Mouse (Mus musculus) embryonic facial prominence, embryonic 12.5 days (tissue): ENCODE results near the gene Gm13275. TPM values are rescaled to one million over a fixed set of nuclear protein-coding genes. Genes with fewer than 3 reads are reported as not detected.
"Not testable (repeated sequence)": the region's sequence is repeated elsewhere in the genome, so short reads cannot be mapped to it uniquely, and the experiment has no call there.

ENCODE experiments used
- ATAC-seq: fragments of 200-750 bp; cut with Nextera tagmentation; 2 replicates; pipeline ENCODE4 v1.8.0; 2017; ENCODE audit not compliant: insufficient number of reproducible peaks, insufficient read depth, low FRiP score, low TSS enrichment
- H3K27ac ChIP-seq: fragments of 300-500 bp; sonication (generic); 2 replicates; pipeline ENCODE4 v1.5.1; 2016; ENCODE audit warnings: mild to moderate bottlenecking
- H3K27me3 ChIP-seq: fragments of 300-500 bp; sonication (generic); 2 replicates; pipeline ENCODE4 v1.6.1; 2016; ENCODE audit warnings: mild to moderate bottlenecking, moderate library complexity
- H3K36me3 ChIP-seq: fragments of 300-500 bp; sonication (generic); 2 replicates; pipeline ENCODE4 v1.6.1; 2016; ENCODE audit warnings: mild to moderate bottlenecking
- H3K4me1 ChIP-seq: fragments of 300-500 bp; sonication (generic); 2 replicates; pipeline ENCODE4 v1.6.1; 2016
- H3K4me2 ChIP-seq: fragments of 300-500 bp; sonication (generic); replicated peaks from 2 replicates; pipeline ENCODE4 v1.6.1; 2016; ENCODE audit warnings: mild to moderate bottlenecking, moderate library complexity
- H3K4me3 ChIP-seq: fragments of 300-500 bp; sonication (generic); 2 replicates; pipeline ENCODE4 v1.5.1; 2016; ENCODE audit warnings: mild to moderate bottlenecking
- H3K9ac ChIP-seq: fragments of 300-500 bp; sonication (generic); 2 replicates; pipeline ENCODE4 v1.6.1; 2016; ENCODE audit warnings: mild to moderate bottlenecking, moderate library complexity
- H3K9me3 ChIP-seq: fragments of 300-500 bp; sonication (generic); 2 replicates; pipeline ENCODE4 v1.6.1; 2016; ENCODE audit warnings: mild to moderate bottlenecking, moderate library complexity
- WGBS: fragments of 180-500 bp; shearing (Covaris S2); methylation state at CpG from one replicate; pipeline ENCODE4 v1.1.7; 2016; 5-methylcytosine and 5-hydroxymethylcytosine counted together
- polyA plus RNA-seq: library from polyadenylated mRNA; unstranded; fragments of >200 nt; fragmentation: Nextera tagmentation; extraction: Ambion mirVana; gene quantifications from 2 replicates; pipeline ENCODE4 v1.2.1, GENCODE M21; 2016

The Gm13275 gene
- polyA plus RNA-seq, 1 experiment from 2014 or later: not detected

DNA sequence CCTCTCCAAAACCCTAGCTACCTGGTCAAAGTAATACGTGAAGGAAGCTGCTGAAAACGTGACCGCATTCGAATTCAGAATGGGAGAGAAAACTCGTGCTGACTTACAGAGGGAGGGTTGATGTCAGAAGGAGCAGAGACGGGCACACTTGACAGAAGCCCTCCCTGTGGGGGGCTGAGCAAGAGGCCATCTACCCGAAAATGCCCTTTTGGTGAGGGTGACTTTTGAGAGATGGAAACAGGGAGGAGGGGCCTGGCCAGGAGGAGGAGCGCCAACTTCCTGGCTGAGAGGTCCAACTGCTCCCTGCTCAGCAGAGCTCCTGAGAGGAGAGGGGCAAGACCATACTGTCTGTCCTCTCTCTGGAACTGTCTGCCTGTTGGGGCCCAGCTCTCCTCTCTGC is 10.9 kb downstream of the Gm13275 start, which contains the start of gene Gm13288:
Gm13288 (plus strand) TSS at position 301 of the 400 bp plus-strand sequence.
- Histone ChIP-seq H3K4me2 (peak within 1 kb of the TSS; percentile 32; the same call in 1 of the 2 replicates), H3K4me3 (0 out of 2 replicates have a peak within 1 kb of the TSS, but pooled peaks have one; percentile 22)
- not testable (repeated sequence) for H3K27ac ChIP-seq, H3K9ac ChIP-seq, ATAC-seq, H3K4me1 ChIP-seq, H3K27me3 ChIP-seq, H3K36me3 ChIP-seq, H3K9me3 ChIP-seq
- WGBS: no CpG with 5 or more reads among the region's 8 CpGs

GRCm38 (mm10) chr4:88805761-88806160 is 11.5 kb downstream of the Gm13275 start:
- H3K9me3 ChIP-seq, H3K4me1 ChIP-seq, H3K27ac ChIP-seq, H3K27me3 ChIP-seq, H3K36me3 ChIP-seq, H3K9ac ChIP-seq, ATAC-seq: not testable (repeated sequence)
- 0 out of 2 replicates have a peak overlapping the region, but pooled peaks have one; percentile 22 for H3K4me3 ChIP-seq
- 0% methylated on average over 14 of the region's 34 CpGs for WGBS
- H3K4me2 ChIP-seq: peak overlapping the region; percentile 32; the same call in 1 of the 2 replicates

DNA sequence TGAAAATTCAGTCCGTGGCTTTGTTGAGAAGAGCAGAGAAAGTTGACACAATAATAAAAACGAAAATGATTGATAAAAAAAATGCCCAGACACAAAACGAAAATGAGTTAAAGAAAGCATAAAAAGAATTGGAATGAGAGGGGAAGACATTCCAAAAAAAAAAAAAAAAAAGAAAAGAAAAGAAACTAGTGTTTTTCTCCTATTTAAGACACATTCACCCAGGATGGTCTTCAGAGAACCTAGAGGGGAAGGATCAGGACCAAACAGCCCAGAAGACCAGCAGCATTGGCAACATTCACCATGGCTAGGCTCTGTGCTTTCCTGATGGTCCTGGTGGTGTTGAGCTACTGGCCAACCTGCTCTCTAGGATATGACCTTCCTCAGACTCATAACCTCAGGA is 21.6 kb downstream of the Gm13275 start, which contains the start of gene Ifna7:
Ifna7 (plus strand) TSS at position 301 of the 400 bp plus-strand sequence.
- H3K4me2 ChIP-seq: no peak within 1 kb of the TSS
- no peak within 1 kb of the TSS for H3K27ac ChIP-seq
- H3K36me3 ChIP-seq: no peaks in the 10 kb centered on the region
- WGBS: 61% methylated on average over 3 of the region's 3 CpGs
- no peak within 1 kb of the TSS for H3K9ac ChIP-seq
- H3K9me3 ChIP-seq: no peaks in the 10 kb centered on the region
- no peak within 1 kb of the TSS for H3K4me3 ChIP-seq
- no peaks in the 10 kb centered on the region for H3K27me3 ChIP-seq
- ATAC-seq: no peak
- no peaks in the 10 kb centered on the region for H3K4me1 ChIP-seq

DNA sequence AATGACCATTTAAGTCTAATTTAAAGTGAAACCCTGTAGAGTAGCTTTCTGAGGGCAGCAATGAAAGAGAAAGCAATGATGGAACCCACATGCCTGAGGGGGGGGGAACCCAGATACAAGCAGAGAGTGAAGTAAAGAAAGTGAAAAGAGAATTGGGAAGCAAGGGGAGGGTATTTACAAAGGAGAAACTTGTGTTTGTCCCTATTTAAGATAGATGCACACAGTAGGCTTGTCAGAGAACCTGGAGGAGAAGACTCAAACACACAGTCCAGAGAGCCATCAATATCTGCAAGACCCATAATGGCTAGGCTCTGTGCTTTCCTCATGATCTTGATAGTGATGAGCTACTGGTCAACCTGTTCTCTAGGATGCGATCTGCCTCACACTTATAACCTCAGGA is 25.4 kb downstream of the Gm13275 start, which contains the start of gene Ifna11:
Ifna11 (plus strand) TSS at position 301 of the 400 bp plus-strand sequence.
- H3K4me2 ChIP-seq: no peak within 1 kb of the TSS
- H3K9me3 ChIP-seq: no peaks in the 10 kb centered on the region
- H3K4me3 ChIP-seq: no peak within 1 kb of the TSS
- H3K27me3 ChIP-seq: no peaks in the 10 kb centered on the region
- ATAC-seq: no peak
- no peak within 1 kb of the TSS for H3K27ac ChIP-seq
- no peak within 1 kb of the TSS for H3K9ac ChIP-seq
- H3K4me1 ChIP-seq: no peaks in the 10 kb centered on the region
- no peaks in the 10 kb centered on the region for H3K36me3 ChIP-seq
- 96% methylated on average over 1 of the region's 1 CpGs for WGBS

- WGBS: 26% methylated on average over 4 of the region's 4 CpGs
- H3K9me3 ChIP-seq: no peaks in the 10 kb centered on the region
- no peak overlapping the region for H3K4me2 ChIP-seq
- H3K36me3 ChIP-seq: no peaks in the 10 kb centered on the region
- no peak overlapping the region for H3K4me3 ChIP-seq
- H3K27ac ChIP-seq: no peak overlapping the region
- H3K27me3 ChIP-seq: no peaks in the 10 kb centered on the region
- no peaks in the 10 kb centered on the region for H3K4me1 ChIP-seq
- no peak for ATAC-seq
- no peak overlapping the region for H3K9ac ChIP-seq
These were observed 28.7 kb downstream of the Gm13275 start for GRCm38 (mm10) chr4:88822995-88823394.

GRCm38 (mm10) chr4:88827116-88827515 is 32.8 kb downstream of the Gm13275 start, which contains the start of gene Ifna6:
TSS of gene Ifna6 (plus strand) at chr4:88827416.
- not testable (repeated sequence) for H3K9ac ChIP-seq, H3K9me3 ChIP-seq, H3K27me3 ChIP-seq, H3K36me3 ChIP-seq, ATAC-seq, H3K27ac ChIP-seq, H3K4me1 ChIP-seq, H3K4me2 ChIP-seq, H3K4me3 ChIP-seq

GRCm38 (mm10) chr4:88830523-88830922 is 36.2 kb downstream of the Gm13275 start:
- H3K36me3 ChIP-seq: no peaks in the 10 kb centered on the region
- no peak for ATAC-seq
- 35% methylated on average over 4 of the region's 4 CpGs for WGBS

DNA sequence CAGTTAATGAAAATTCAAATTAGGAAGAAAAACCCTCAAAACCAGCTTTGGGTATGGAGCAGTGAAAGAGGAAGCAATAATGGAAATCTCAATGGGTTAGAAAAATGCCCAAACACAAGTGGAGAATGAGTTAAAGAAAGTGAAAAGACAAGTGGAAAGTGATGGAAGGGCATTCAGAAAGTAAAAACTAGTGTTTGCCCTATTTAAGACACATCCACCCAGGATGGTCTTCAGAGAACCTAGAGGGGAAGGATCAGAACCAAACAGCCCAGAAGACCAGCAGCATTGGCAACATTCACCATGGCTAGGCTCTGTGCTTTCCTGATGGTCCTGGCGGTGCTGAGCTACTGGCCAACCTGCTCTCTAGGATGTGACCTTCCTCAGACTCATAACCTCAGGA is 40.9 kb downstream of the Gm13275 start, which contains the start of gene Ifna5:
Ifna5 (plus strand) TSS at position 301 of the 400 bp plus-strand sequence.
- H3K4me3 ChIP-seq, H3K36me3 ChIP-seq, H3K9ac ChIP-seq, H3K9me3 ChIP-seq, H3K4me2 ChIP-seq, ATAC-seq, H3K4me1 ChIP-seq, H3K27me3 ChIP-seq, H3K27ac ChIP-seq: not testable (repeated sequence)
- 78% methylated on average over 1 of the region's 1 CpGs for WGBS

More at GRCm38 (mm10) chr4:88830523-88830922, 36.2 kb downstream of the Gm13275 start:
- Histone ChIP-seq H3K4me1 (no peaks in the 10 kb centered on the region), H3K27ac (no peak overlapping the region), H3K9ac (no peak overlapping the region), H3K27me3 (no peaks in the 10 kb centered on the region), H3K9me3 (no peaks in the 10 kb centered on the region), H3K4me3 (no peak overlapping the region), H3K4me2 (no peak overlapping the region)

DNA sequence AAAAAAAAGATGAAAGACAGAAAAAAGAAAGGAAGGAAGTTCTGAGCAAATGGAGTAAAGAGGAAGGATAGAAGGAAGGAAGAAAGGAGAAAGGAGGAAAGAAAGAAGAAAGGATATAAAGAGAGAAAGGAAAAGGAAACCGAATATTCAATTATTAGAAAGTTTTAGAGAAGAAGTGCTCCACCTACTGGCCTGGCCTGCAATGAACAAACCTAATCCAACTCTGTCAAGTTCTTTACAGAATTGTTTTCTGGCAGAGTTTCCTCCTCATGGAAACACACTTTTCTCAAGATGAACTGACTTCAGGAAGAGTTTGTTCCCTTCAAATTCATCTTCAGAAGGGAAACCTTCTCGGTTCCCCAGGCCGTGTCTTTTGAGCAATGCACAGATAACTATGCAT is 44.5 kb downstream of the Gm13275 start:
- no peak overlapping the region for H3K4me3 ChIP-seq
- ATAC-seq: no peak
- H3K27me3 ChIP-seq: no peaks in the 10 kb centered on the region
- no peak overlapping the region for H3K27ac ChIP-seq
- 43% methylated on average over 3 of the region's 3 CpGs for WGBS
- no peaks in the 10 kb centered on the region for H3K9me3 ChIP-seq
- H3K4me2 ChIP-seq: no peak overlapping the region
- no peaks in the 10 kb centered on the region for H3K4me1 ChIP-seq
- no peak overlapping the region for H3K9ac ChIP-seq
- H3K36me3 ChIP-seq: no peaks in the 10 kb centered on the region

DNA sequence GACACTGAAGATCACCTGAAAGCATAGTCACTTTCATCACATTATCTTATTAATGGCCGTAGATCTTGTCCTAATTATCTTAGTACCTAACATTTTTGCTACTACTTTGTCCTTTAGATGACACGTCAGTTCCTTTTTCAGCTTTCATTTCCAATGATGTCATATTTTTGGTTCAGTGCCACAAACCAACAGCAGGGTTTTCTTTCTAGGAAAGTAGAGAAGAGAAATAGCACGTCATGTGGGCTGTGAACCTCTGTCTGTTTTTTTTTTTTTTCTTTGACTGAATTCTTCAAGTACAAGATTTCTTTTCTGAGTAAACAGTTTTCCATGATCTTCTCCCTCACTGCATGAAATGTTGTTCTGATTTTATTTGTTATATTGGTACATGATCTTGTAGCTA is 45.8 kb downstream of the Gm13275 start:
- Histone ChIP-seq H3K4me3 (no peak overlapping the region), H3K36me3 (no peaks in the 10 kb centered on the region), H3K9me3 (no peaks in the 10 kb centered on the region), H3K4me2 (no peak overlapping the region), H3K9ac (no peak overlapping the region), H3K27ac (no peak overlapping the region), H3K4me1 (no peaks in the 10 kb centered on the region), H3K27me3 (no peaks in the 10 kb centered on the region)
- WGBS: 75% methylated on average over 3 of the region's 3 CpGs
- ATAC-seq: no peak

- no peaks in the 10 kb centered on the region for H3K4me1 ChIP-seq
- no peaks in the 10 kb centered on the region for H3K27me3 ChIP-seq
- no peak within 1 kb of the TSS for H3K9ac ChIP-seq
- WGBS: 43% methylated on average over 2 of the region's 2 CpGs
- H3K4me2 ChIP-seq: no peak within 1 kb of the TSS
- no peak within 1 kb of the TSS for H3K27ac ChIP-seq
- no peak within 1 kb of the TSS for H3K4me3 ChIP-seq
- no peak for ATAC-seq
- H3K9me3 ChIP-seq: no peaks in the 10 kb centered on the region
- H3K36me3 ChIP-seq: no peaks in the 10 kb centered on the region
These were observed 47.2 kb downstream of the Gm13275 start, which contains the start of gene Ifna4 for GRCm38 (mm10) chr4:88841438-88841911. TSS of gene Ifna4 (plus strand) at chr4:88841861.
